ENCODE assay signal across 9 mouse cellular contexts in the genomic region with DNA sequence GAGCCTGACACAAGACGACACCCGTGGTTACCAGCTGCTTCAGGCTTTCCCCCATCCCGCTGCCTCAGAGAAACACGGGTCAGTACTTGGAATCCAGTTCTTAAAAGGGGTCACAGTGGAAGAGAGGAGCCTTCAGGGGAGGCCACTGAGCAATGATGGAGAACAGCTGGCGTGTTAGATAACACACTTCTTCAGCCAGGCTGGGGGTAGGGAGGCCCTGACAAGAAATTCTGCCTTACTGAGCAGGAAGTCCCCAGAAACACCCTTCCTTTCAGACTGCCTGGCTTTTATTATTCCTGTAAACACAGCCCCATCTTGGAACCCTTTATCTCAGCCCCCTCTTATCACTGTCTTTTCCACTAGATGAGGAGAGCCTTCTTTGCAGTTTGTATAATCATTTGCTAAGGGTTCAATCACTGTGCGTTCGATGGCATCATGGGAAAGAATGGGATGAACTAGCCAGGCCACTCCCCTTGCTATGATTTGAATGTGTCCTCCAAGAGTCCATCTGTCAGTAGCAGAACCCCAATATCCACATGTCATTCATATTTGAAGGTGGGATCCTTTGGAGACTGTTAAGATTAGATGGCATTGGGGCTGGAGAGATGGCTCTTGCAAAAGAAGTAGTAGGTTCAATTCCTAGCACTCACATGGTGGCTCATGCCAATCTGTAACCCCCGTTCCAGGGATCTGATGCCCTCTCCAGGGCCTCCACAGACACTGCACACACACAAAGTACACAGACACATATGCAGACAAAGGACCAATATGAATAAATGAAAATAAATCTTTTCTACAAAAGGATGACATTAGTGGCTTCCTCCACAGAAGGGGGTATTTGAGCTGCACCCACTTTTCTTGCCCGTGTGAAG. TPM values are rescaled to one million over a fixed set of nuclear protein-coding genes. Genes with fewer than 3 reads are reported as not detected.
DNase-seq lines count a peak whose midpoint lies in the region; ATAC-seq and TF ChIP-seq lines count a peak whose summit lies in the region.
"Had no signal": no experiment of that assay in that cellular context is flagged by ENCODE, and none has a peak within 500 bp of the region (broad histone marks: within the 10 kb centered on the region; RNA-seq: fewer than 3 reads in every experiment).

No protein-coding gene starts in this region.

- no peak overlapping the region for H3K4me2 ChIP-seq in forebrain, embryonic 12.5 days
- no peak overlapping the region for H3K4me2 ChIP-seq in forebrain, embryonic 13.5 days
- H3K4me2 ChIP-seq: embryonic facial prominence, embryonic 15.5 days had no signal

- WGBS in forebrain, embryonic 12.5 days, result 75% methylated on average over 9 of the region's 9 CpGs
- 83% methylated on average over 9 of the region's 9 CpGs for WGBS in forebrain, embryonic 13.5 days
- WGBS in kidney, adult 2 months, result 41% methylated on average over 9 of the region's 9 CpGs

- peak; percentile 41; the same call in 1 of the 2 replicates for ATAC-seq in forebrain, embryonic 12.5 days (ENCODE audit: low FRiP score)
- ATAC-seq in forebrain, embryonic 13.5 days, result no peak

- TF ChIP-seq CTCF in kidney, adult 2 months (conservative IDR thresholded peaks at IDR 0.05; ENCODE audit: insufficient read depth, insufficient read length, low read depth, low read length), result no peak
- TF ChIP-seq CTCF in left cerebral cortex, adult 2 months (IDR thresholded peaks at IDR 0.05), result no peak

- intact Hi-C loops in left cerebral cortex, adult 2 months (cut with DNase I), result no loop called here

- H3K9ac ChIP-seq in forebrain, embryonic 12.5 days, result no peak overlapping the region
- no peak overlapping the region for H3K9ac ChIP-seq in forebrain, embryonic 13.5 days
- H3K9ac ChIP-seq: embryonic facial prominence, embryonic 15.5 days had no signal

- DNase-seq in kidney, adult 2 months, result peak; percentile 74
- DNase-seq in lung, postnatal 25 days (ENCODE audit: low spot score), result peak; percentile 61
- DNase-seq in thymus, postnatal 14 days, result no peak
- DNase-seq in adrenal gland, postnatal 4 days (ENCODE audit: low spot score in 2 of 2), result no peak
- no peak for DNase-seq in left cerebral cortex, adult 2 months (ENCODE audit: extremely low spot score in 1 of 2, low spot score in 2 of 2)

- TF ChIP-seq POLR2A in kidney, adult 2 months (IDR thresholded peaks at IDR 0.05; ENCODE audit: low read depth, low read length), result no peak

- no peaks in the 10 kb centered on the region for H3K36me3 ChIP-seq in forebrain, embryonic 12.5 days (replicated peaks)
- H3K36me3 ChIP-seq in forebrain, embryonic 13.5 days (ENCODE audit: poor library complexity, severe bottlenecking), result no peaks in the 10 kb centered on the region
- H3K36me3 ChIP-seq in erythroblast, embryonic 14.5 days (ENCODE audit: control insufficient read depth), result peaks cover 3% of the 10 kb centered on the region; the same call in 1 of the 2 replicates
- no peaks in the 10 kb centered on the region for H3K36me3 ChIP-seq in kidney, adult 2 months (ENCODE audit: control insufficient read depth, insufficient read depth, low read length)
- H3K36me3 ChIP-seq: embryonic facial prominence, embryonic 15.5 days had no signal

- peaks cover 25% of the 10 kb centered on the region for H3K4me1 ChIP-seq in forebrain, embryonic 12.5 days
- peaks cover 18% of the 10 kb centered on the region for H3K4me1 ChIP-seq in forebrain, embryonic 13.5 days
- H3K4me1 ChIP-seq in erythroblast, embryonic 14.5 days (ENCODE audit: control insufficient read depth), result peaks cover 71% of the 10 kb centered on the region
- H3K4me1 ChIP-seq in kidney, adult 2 months (ENCODE audit: control insufficient read depth, insufficient read depth, low read length), result no peaks in the 10 kb centered on the region
- H3K4me1 ChIP-seq: embryonic facial prominence, embryonic 15.5 days had no signal

- no peak overlapping the region for H3K27ac ChIP-seq in forebrain, embryonic 12.5 days
- no peak overlapping the region for H3K27ac ChIP-seq in forebrain, embryonic 13.5 days
- peak overlapping the region; percentile 55; the same call in 1 of the 2 replicates for H3K27ac ChIP-seq in kidney, adult 2 months (ENCODE audit: insufficient read depth, low read depth, low read length)
- no peak overlapping the region for H3K27ac ChIP-seq in left cerebral cortex, adult 2 months
- H3K27ac ChIP-seq: embryonic facial prominence, embryonic 15.5 days had no signal

- H3K4me3 ChIP-seq in forebrain, embryonic 12.5 days (replicated peaks), result no peak overlapping the region
- no peak overlapping the region for H3K4me3 ChIP-seq in forebrain, embryonic 13.5 days
- H3K4me3 ChIP-seq in erythroblast, embryonic 14.5 days (replicated peaks), result peak overlapping the region; percentile 53
- H3K4me3 ChIP-seq in kidney, adult 2 months (ENCODE audit: insufficient read depth, low read depth, low read length), result no peak overlapping the region
- no peak overlapping the region for H3K4me3 ChIP-seq in left cerebral cortex, adult 2 months
- H3K4me3 ChIP-seq: embryonic facial prominence, embryonic 15.5 days had no signal

- H3K27me3 ChIP-seq in forebrain, embryonic 12.5 days, result 0 out of 2 replicates have a peak, but pooled peaks cover 4% of the 10 kb centered on the region
- no peaks in the 10 kb centered on the region for H3K27me3 ChIP-seq in forebrain, embryonic 13.5 days
- H3K27me3 ChIP-seq in erythroblast, embryonic 14.5 days (ENCODE audit: control insufficient read depth), result no peaks in the 10 kb centered on the region
- H3K27me3 ChIP-seq in kidney, adult 2 months (replicated peaks; ENCODE audit: control insufficient read depth, insufficient read depth, low read length), result no peaks in the 10 kb centered on the region
- H3K27me3 ChIP-seq: embryonic facial prominence, embryonic 15.5 days had no signal

- no peaks in the 10 kb centered on the region for H3K9me3 ChIP-seq in forebrain, embryonic 12.5 days
- H3K9me3 ChIP-seq in forebrain, embryonic 13.5 days (replicated peaks), result no peaks in the 10 kb centered on the region
- no peaks in the 10 kb centered on the region for H3K9me3 ChIP-seq in erythroblast, embryonic 14.5 days (ENCODE audit: control insufficient read depth, low read length)
- H3K9me3 ChIP-seq: embryonic facial prominence, embryonic 15.5 days had no signal

RNA-seq across cellular contexts. Expression of a gene that starts 12.4 kb away (rescaled TPM):
- polyA plus RNA-seq in forebrain, embryonic 12.5 days (2016; fragmentation: Nextera tagmentation; extraction: Ambion mirVana), result 7.3 and 8.8 TPM in 2 replicates
- 7.2 and 8.3 TPM in 2 replicates for polyA plus RNA-seq in forebrain, embryonic 13.5 days (2015; fragmentation: Nextera tagmentation; extraction: Ambion mirVana)
- polyA plus RNA-seq in erythroblast, embryonic 14.5 days (2012), result 0.05 and 0.08 TPM in 2 replicates
- 0.42 and 1.5 TPM in 2 replicates for polyA plus RNA-seq in kidney, adult 2 months (2012; rRNA removed)
- 1 to 10 TPM; 5.2 to 7.4 TPM for total RNA-seq in adrenal gland, postnatal 4 days (2021)
- 10 to 100 TPM; 46.2 to 49.9 TPM for total RNA-seq in left cerebral cortex, adult 2 months (2021)

Comparison
In these comparisons a context has a peak if more than half of its experiments do, and no peak if none do; other contexts are left out.
1. DNase-seq: peak in kidney, adult 2 months (single experiment) and lung, postnatal 25 days (single experiment); none in thymus, postnatal 14 days (single experiment), adrenal gland, postnatal 4 days (0 of 2) and left cerebral cortex, adult 2 months (0 of 2).